Mouse (Mus musculus): Measurements from ENCODE around the gene Arhgap25.

DNA sequence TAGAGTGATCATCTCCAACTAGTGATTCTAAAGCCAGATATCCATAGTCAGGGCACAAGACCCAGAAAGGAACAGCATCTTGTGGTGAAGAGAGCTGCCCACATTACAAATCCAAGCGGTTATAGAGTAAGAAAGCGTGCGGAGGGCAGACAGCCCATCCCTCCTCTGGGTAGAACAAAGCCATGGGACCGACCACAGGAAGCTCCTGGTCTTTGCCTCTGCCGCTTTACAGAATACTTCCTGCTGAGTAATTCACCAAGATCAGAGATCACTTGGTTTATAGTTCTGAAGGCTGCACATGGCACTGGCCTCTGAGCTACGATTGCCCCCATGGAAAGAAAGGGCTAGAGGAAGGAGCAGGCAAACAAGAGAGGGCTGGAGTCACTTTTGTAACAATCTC is 30.6 kb downstream of the Arhgap25 start:
- TF ChIP-seq CTCF (IDR thresholded peaks at IDR 0.05; ENCODE audit: low read depth) (no peak), EP300 (IDR thresholded peaks at IDR 0.05; ENCODE audit: low read depth) (no peak)
